Mouse (Mus musculus): Measurements from ENCODE around the gene Pacsin1.
"Not testable (repeated sequence)": the region's sequence is repeated elsewhere in the genome, so short reads cannot be mapped to it uniquely, and the experiment has no call there.

The Pacsin1 gene

DNA sequence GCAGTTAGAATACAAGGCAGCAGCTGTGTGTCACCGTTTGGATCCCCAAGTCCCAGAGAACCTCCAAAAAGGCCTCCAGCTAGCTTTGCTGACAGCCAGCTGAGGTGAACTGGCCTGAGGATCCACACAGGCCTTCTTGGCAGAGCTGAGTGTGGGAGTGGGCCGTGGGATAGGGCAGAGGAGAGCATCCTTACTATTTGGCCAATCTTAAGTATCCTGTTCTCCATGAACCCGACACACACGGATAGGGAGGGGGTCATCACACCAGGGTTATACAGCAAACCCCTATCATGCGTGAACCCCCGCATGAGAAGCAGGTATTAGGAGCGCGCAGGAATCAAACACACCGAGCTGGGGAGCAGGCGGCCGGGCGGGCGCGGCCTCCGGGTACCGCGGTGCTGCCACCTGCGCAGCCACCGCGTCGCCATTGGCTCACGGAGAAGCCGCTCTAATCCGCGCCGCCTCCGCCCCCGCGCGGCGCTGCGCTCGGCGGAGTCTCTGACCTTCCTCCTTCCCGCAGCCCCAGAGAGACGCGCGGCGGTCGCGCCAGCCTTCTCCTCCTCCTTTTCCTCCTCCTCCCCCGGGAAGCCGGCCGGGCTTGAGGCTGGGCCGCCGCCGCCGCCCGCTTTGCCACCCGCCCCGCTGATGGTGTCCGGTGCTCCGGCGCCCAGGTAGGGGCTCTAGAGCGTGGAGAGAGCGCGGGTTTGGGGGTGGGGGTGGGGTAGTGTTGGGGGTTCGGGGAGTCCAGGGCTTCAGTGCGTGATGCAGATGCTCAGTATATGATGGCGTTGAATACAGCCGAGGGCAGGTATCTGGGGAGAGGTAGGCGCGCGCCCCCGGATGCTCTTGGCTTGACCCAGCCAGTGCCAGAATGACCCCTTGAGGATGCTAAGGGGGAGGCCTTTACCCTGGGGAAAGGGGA is at the start of gene Pacsin1:
Pacsin1 (plus strand) TSS at position 421 of the 922 bp plus-strand sequence.
- no peak for DNase-seq

DNA sequence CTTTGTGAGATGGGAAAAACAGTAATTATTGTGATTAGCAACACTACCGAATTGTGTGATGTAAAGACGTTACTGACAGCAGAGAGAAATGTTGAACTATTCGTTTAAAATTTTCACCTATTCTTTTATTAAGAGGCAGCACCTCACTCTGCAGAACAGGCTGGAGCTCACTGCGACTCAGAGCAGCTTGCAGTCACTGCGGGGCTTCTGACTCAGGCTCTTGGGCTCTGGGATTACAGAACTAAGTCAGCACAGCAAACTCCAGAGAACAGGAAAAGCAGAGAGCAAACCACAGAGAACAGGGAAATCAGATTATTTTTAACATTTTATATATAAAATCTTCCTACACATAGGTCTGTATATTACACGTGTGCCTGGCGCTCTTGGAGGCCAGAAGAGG is 45.7 kb upstream of the Pacsin1 start:
- no peak for DNase-seq

GRCm38 (mm10) chr17:27610679-27611518 is 44.4 kb upstream of the Pacsin1 start:
- DNase-seq, result no peak

- no peak for DNase-seq
These were observed 43.8 kb upstream of the Pacsin1 start for GRCm38 (mm10) chr17:27611519-27611884.

DNA sequence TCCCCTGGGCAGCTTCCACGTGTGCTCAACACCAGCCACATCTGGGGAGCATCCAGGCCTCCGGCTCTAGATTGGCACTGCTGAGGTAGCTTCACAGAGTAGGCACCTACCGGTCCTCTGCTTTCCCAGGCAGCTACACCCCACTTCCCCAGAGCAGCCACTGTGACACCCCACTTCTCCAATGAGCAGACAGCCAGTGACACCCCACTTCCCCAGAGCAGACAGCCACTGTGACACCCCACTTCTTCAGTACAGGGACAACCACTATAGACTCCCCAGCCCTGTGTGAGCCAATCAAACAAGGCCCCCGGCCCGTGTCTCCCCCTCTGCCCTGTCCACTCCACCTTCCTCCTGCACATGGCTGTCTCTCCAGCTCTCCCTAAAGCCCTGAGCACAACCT is 43.3 kb upstream of the Pacsin1 start:
- no peak for DNase-seq

GRCm38 (mm10) chr17:27613016-27613415 is 42.3 kb upstream of the Pacsin1 start:
- no peak for DNase-seq

DNA sequence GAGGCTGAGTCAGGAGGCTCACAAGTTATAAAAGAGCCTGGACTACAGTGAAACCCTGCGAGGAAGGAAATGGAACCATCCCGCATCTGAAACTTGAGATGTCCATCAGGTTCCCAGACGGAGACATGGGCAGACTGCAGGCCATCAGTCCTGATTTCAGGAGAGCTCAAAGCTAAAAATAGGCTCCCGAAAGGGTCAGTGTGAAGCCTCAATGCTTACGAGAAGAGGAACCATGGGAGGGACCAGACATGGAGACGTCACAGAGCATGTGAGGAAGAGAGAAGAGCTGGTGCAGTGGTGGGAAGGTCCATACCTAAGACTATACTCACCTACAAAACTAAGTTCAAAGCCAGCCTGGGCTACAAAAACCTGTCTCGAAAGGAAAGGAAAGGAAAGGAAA is 39.9 kb upstream of the Pacsin1 start:
- DNase-seq, result no peak

DNA sequence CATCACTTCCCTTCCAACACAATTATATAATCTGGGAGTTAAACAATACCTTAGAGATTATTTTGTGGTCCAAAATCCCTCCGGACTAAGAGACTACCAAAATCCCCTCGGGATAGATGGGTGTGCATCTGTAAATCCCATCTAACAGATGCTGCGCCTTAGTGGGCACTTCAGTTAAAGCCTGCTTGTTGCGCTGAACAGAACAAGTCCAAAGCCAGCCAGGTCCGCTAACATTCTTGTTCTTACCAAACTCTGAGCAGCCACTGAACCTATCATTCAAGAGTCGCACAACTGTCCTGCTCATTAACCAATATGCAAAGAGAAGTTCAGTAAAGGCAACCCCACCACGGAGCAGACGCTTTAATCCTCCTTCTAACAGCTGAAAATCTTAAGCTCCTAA is 34.1 kb upstream of the Pacsin1 start:
- no peak for DNase-seq

DNA sequence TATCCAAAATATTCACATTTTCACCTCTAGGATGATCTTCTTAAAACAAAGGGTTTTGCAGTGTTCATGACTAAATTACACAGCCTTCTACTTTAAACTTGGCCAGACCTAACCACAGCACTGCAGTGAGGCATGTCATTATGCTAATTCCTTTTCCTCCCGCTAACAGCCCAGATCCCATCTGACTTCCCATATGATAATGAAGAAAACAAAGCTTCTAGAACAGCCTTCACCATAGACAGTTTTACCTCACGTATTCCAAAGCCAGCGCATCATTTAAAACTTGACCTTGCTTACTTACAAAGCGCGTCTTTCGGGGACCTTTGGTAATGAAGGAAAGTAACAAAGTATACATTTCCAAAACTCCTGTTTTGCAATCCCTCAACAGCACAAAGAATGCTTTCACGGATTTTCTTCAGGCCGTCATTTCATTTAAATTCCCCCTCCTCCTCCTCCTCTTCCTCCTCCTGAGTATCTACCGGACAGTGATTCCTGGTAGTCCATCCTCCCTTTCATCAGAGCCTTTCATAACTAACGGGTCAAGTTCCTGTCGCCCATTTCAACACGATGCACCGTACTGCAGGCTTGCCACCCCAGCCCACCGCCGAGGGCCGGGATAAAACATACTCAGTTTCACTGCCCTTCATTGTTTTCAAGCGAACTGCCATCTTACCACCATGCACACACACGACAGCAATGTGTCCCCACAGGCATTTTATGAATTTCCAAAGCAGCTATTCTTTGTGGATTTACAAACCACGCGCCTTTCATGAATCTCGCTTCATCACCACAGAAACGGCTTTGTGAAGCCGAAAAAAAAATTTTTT is 33.4 kb upstream of the Pacsin1 start:
- DNase-seq, result no peak

GRCm38 (mm10) chr17:27622611-27623359 is 32.5 kb upstream of the Pacsin1 start:
- peak in 1 of 2 experiments; percentile 13 for DNase-seq

DNA sequence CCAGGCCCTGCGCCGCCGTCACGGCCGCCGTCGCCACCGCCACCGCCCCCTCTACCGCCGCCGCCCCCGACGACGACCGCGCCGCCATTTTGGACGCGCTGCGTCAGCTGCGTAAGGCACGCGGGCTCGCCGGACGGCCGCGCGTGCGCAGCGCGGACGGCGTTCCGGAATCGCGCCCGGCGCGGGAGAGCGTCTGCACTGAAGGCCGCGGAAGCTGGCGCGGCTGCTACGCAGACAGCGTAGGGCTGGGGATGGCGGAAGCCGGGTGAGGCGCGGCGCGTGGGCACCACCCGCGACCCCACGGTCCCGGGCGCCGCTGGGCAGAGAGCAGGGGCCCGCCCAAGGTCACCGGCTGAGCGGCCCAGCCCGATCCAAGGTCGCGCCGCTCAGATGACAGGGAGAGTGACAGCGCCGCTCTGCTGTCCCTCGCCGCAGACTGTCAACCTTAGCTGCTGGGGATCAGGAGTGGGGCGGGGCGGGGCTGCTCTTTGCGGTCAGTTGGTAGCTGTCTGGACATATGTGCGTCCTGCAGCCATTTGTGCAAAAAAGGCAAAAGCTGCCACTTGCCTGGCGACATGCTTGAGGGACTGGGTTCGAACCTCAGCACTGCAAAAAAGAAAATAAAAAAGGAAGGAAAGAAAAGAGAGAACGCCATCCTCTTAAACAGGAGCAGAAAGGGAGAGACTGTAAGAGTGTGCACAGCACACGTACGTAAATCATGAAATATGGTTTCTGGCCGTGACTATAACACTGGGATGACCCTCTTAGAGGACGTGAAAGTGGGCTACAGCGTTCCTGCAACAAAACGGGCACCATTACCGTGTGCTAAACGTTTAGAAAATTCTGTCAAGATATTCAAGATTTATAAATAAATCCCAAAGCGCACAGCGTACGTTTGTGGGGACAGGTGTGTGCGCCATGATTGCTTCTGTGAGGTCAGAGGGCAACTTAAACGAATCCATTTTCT is 31.7 kb upstream of the Pacsin1 start, which contains the start of gene Nudt3:
Nudt3 (minus strand) TSS at position 136 of the 967 bp plus-strand sequence.
- DNase-seq, result peak; percentile 79 to 85

GRCm38 (mm10) chr17:27625455-27626251 is 29.7 kb upstream of the Pacsin1 start:
- DNase-seq, result no peak

DNA sequence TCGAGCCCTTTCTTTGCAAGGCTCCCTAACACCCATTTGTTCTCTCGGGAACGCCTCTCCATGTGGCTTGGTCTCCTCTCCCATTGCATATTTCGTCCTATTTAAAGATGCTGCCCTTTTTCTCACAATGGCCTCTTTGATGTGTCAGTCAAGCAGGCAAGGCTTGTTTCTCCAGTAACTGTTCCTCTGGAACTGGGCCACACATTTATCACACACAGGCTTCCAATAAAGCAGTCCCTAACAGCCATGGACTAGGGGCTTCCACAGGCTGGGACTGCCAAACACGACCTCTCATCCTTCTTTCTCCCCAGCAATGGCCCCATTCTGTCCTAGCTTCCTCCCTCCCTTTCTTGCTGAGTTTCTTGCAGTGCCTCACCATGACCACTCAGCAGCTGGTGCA is 28.6 kb upstream of the Pacsin1 start:
- no peak for DNase-seq

- peak; percentile 74 to 79 for DNase-seq
These were observed 27.9 kb upstream of the Pacsin1 start for GRCm38 (mm10) chr17:27627451-27627850.

GRCm38 (mm10) chr17:27628376-27628775 is 26.9 kb upstream of the Pacsin1 start:
- DNase-seq, result no peak

DNA sequence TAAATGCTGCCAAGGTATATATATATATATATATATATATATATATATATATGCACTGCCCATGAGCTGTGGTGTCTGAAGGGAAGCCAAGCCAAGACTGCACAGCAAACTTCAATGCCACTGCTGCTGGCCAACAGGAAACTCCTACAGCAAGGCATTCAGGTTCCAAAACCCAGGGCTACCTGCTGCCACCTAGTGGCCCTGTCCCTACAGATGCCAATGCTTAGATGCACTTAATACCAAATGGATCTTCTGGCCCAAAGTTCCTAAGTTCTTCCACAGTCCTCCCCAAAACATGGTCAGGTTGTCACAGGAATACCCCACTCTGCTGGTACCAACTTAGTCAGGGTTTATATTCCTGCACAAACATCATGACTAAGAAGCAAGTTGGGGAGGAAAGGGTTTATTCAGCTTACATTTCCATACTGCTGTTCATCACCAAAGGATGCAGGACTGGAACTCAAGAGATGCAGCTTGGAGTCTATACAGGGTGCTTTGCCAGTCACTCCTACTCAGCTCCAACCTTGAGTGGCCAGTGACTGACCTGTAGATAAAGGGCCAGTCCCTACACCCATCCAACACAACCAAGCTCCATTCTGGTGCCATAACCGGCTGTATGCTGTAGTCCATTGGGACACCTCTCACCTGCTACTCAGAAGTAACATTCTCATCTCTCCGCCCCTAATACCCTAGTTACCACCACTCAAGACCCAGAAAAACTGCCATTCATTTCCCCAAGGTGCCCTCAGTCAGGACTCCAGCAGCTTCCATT is 25.9 kb upstream of the Pacsin1 start:
- DNase-seq, result peak; percentile 71 to 91

GRCm38 (mm10) chr17:27634871-27635574 is 20.3 kb upstream of the Pacsin1 start, which contains the start of gene RPS10-NUDT3:
TSS of gene RPS10-NUDT3 (minus strand) at chr17:27635222.
- DNase-seq, result peak; percentile 84 to 86

DNA sequence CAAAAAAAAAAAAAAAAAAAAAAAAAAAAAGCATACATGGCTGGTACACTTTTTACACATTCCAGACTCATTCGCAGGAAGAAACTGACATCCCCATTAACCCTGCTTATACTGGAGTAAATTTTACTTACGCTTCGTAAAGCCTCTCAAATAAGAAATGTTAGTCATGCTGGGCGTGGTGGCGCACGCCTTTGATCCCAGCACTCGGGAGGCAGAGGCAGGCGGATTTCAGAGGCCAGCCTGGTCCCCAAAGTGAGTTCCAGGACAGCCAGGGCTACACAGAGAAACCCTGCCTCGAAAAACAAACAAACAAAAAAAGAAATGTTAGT is 19.8 kb upstream of the Pacsin1 start:
- DNase-seq, result not testable (repeated sequence)

Measured in kidney, adult 8-10 months (tissue).